Mouse (Mus musculus) frontal cortex, postnatal 36 days (tissue): Measurements from ENCODE around the gene Prom1.

Source experiments
- DNase-seq, 2 experiments: peaks; one replicate each; pipeline ENCODE4 v3.0.0; 2022; ENCODE audit warnings: low spot score in 2 of 2

Prom1 gene

DNA sequence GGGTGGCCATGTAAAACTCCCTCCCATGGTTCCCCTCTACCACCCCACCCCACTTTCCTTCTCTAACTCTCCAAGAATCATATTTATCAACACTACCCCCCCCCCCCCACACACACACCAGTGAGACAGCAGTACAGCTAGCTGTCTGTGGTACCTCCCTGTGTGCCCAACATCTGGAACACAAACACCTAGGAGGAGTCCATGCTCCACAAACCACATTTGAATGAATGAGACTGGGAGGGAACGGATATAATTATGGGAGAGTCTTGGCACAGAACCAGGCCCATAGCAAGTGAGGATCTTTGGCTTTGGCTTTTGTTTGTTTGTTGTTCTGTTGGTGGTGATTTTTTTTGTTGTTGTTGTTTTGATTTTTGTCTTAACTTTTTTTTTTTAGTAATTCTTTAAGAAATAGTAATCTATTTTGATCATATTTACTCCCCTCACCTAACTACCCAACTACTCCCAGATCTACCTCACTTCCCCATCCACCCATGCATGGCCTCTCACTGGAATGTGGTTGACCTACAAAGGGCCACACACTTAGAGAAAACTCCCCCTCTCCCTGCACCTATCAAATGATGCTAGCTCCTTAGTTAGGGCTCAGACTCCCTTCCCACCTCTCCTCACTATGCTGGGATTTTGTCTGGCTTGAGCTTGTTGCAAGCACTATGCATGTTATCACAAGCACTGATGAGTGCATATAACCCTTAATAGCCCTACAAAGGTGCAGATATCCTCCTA, 124.8 kb downstream of the Prom1 start:
- DNase-seq, result no peak

DNA sequence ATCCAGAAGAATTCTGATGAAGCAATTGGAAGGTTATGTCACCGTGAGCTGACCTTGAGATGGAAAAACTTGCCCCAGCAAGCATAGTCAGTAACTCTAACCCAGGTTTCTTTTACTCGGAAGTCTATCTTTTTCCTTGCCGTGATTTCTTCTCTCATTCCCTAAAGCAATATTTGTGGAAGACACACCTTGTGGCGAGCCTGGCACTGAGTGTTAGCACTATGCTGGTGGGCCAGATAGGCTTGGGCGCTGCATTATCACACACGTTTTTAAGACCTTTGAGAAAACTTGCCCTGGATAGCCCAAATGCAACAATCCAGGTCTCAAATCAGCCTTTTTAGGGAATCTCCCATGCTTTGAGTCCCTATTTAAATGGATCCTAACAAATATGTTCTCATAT, 127.7 kb downstream of the Prom1 start:
- no peak for DNase-seq

DNA sequence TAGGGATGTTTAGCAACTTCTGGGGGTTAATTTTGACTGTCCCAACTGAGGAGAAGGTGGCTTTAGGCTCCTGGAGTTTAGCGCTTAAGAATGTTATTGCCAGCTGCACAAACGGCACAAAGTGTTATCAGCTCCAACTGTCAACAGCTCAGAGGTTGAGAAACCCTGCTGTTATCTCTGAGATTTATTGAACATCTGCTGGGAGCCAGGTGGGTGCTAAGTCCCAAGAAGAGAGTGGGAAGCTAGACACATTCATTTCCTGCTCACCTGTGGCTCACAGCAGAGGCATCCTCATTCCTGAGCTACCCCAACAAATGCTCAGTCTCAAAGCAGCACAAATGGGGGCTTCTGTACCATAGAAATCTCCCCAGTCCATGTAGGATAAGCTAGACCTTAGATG, 130.7 kb downstream of the Prom1 start:
- DNase-seq, result no peak

DNA sequence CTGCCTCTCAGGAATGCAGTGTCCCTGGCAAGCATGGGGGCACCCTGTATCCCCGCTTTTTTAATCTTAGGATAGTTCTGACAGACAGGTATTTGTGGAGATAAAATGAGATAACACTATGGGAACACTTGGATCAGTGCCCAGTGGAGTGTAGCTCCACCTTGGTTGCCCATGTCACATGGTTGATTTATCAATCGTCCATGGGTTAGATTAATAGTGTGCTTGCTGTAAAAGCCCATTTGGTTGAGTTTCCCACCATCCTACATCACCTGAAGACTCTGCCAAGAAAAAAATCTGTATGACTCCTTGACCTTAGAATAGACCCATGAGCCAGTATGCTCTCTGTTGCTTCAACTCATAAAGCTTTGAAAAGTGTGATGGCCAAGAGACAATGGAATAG, 131.3 kb downstream of the Prom1 start:
- no peak for DNase-seq

DNA sequence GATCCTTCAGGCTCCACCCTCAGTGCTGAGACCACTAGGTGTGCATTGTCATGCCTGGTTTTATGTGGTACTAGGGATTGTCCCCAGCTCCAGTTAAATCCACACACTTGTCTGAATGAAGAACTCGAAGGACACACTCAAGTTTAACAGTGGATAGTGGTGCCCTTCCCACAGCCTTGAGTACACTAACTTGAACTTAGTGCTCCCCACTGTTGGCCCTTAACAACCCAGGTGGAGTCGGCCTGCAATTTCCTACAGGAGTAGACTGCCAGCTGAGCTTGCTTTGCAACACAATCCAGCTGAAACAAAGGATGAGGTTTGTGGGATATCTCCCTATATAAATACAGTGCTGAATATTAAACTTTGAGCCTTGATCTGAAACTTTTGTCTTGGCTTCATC, 133.2 kb downstream of the Prom1 start:
- DNase-seq, result no peak

DNA sequence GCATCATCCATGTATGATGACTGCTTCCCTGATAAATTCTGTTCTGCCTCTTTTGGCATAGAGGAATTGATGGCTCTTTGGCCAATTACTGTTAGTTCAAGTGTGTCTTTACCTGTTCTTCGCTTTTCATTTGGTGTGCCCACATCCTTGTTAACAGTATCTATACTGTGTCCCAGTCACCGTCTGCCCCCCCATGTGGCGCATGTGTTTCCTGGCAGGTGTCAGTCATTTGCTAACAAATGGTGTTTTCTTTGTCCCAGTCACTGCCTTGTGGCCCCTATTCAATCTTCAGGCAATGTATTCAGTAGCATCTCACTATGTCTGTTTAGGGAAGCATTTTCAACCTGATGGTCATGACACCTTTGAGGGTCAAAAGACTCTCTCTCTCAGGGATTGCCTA, 140.8 kb downstream of the Prom1 start:
- DNase-seq, result no peak

DNA sequence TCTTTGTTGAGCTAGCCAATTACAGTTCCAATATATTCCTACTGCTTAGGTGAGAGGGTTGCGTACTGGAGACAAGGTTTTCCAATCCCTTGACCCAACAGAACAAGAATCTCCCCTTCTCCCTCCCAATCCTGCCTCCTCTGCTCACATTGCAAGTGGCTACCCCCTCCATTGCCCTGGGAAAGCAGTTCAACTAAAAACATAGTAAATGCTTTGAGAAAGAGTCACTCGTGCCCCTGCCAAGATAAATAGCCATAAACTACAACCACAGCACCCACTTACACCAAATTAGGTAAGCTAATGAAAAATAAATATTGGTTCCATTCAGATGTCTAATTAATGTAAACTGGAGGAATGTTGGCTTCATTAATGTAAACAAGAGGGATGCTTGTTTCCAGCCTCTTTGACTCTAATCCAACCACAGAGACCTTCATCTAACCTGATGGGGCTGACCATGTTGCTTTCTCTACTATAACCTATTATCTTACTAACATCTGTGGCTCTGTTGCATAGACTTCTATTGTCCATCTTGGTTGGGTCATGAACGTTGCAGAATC, 141.9 kb downstream of the Prom1 start:
- no peak for DNase-seq

DNA sequence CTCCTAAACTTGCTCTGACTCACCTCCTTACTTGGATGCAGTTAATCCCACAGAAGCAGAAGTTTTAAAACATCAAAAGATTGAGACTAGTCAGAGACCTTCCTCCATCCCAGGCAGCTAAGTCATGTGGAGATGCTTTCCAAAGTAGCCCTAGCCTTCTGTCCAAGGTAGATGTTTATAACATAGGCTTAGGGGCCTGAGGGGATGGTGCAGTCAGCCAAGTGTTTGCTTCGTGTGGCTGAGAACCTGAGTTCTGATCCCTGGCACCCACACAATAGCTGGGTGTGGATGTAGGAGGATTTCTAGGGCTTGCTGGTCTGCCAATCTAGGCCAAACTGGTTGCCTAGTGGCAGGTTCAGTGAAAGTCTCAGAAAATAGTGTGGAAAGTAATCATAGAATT, 148.6 kb downstream of the Prom1 start:
- DNase-seq, result no peak

DNA sequence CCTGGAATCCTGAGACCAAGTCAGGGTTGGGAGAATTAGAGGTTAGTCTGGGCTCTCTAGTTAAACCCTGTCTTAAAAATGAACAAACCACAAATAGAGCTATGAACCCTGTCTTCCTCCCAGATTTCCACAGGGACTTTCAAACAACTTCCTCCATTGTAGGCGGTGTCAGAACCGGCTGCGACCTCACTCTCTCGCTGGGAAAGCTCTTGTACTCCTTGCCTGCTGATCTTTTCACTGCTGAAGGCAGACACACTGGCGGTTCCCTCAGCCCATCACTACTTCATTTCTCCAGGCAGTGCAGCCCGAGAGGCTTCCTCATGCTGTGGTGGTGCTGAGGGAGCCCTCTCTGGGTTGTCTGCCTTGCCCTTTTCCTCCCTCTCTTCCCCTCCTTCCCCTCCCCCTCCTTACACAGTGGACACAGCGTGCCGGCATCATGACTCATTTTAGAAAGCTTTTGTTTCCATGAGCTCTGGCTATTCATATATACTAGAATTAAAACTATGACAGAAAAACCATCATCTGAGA, 153.0 kb downstream of the Prom1 start:
- DNase-seq, result peak in 1 of 2 experiments; percentile 2

DNA sequence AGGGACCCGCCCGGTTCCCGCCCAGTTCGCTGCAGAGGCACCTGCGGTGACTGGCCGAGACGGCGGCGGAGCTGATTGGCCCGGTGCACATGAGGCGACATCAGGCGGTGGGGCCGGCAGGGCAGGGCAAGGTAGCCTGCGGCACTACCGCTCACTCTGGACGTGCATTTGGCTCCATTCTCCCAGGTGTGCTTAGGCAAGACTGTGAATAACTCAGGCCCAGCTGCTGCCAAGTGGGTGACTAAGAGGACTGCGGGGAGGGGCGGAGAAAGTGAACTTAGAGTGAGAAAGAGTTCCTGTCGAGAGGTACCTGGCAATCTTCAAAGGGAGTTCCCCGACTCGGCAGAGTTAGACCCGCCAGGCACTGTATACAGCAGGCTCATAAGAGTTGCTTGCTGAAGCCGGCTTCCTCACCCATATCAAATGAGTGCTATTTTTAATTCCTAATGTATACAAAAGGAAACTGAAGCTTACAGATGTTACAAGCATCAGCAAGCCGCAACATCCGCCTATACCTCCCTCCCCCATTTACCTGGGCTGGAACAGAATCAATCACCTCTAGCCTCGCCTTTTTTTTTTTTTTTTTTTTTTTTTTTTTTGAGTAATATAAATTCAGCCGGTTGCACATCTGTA, 153.6 kb downstream of the Prom1 start:
- peak in 1 of 2 experiments; percentile 11 for DNase-seq

DNA sequence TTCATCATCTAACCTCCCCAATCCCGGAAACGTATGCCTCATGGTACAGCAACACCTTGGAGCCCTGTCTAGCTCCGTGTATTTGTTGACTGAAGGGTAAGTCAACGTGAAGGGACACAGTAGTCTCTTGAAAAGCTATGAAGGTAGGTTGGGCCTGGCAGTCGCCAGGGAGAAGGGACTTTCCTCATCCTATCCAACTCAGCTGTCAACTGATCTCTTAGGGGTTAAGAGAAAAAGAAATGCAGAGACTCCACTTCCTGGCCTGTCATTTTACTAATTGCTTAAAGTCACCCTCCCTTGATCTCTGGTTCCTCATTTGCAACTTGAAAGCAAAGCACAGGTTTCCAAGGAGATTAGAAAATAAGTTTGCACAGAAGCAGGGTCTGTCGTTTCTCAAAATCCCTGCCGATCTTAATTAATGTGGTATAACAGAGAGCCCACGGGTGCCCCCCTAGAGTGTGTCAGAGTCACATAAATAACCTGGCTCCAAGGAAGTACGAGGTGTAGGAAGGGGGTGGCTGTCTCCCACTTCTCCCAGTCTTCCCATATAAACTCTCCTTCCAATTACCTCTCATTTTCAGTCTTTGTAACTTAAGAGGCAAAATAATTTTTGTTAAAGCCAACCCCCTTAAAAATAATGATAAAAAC, 154.4 kb downstream of the Prom1 start:
- no peak for DNase-seq
